In genomic region chr9:21183905-21184413, GRCm38 (mm10) we compare ENCODE assay signal across 8 mouse cellular contexts. TPM values are rescaled to one million over a fixed set of nuclear protein-coding genes. Genes with fewer than 3 reads are reported as not detected.
DNase-seq lines count a peak whose midpoint lies in the region; ATAC-seq and TF ChIP-seq lines count a peak whose summit lies in the region.

No protein-coding gene starts in this region.

- peak overlapping the region; percentile 63 for H3K4me2 ChIP-seq in lung, embryonic 14.5 days

- H3K27ac ChIP-seq in embryonic facial prominence, embryonic 10.5 days (replicated peaks): peak overlapping the region; percentile 4; the same call in 1 of the 2 replicates
- H3K27ac ChIP-seq in lung, embryonic 14.5 days (ENCODE audit: low read depth): no peak overlapping the region

- peak overlapping the region; percentile 39 for H3K9ac ChIP-seq in lung, embryonic 14.5 days

- DNase-seq in cerebellum, postnatal 25 days: peak; percentile 43 to 51
- no peak for DNase-seq in cerebellum, adult 9-10 months
- DNase-seq in embryonic facial prominence, embryonic 10.5 days (ENCODE audit: low spot score): peak; percentile 37
- peak; percentile 70 to 72 for DNase-seq in heart, adult 9 months (ENCODE audit: low spot score in 2 of 2)
- peak; percentile 71 for DNase-seq in kidney, adult 18-20 months
- DNase-seq in lung, embryonic 14.5 days: peak; percentile 47
- DNase-seq in right cerebral cortex, postnatal 25 days: no peak

- peaks cover 49% of the 10 kb centered on the region for H3K27me3 ChIP-seq in embryonic facial prominence, embryonic 10.5 days (replicated peaks; ENCODE audit: low read depth, poor library complexity, severe bottlenecking)
- peaks cover 3% of the 10 kb centered on the region; the same call in 1 of the 2 replicates for H3K27me3 ChIP-seq in lung, embryonic 14.5 days (ENCODE audit: insufficient read depth, low read length)

- WGBS in embryonic facial prominence, embryonic 10.5 days: 6% methylated on average over 34 of the region's 34 CpGs
- 8% methylated on average over 34 of the region's 34 CpGs for WGBS in lung, embryonic 14.5 days

- TF ChIP-seq CTCF in lung, embryonic 14.5 days (IDR thresholded peaks at IDR 0.05; ENCODE audit: low read depth): no peak

- peak; percentile 50; the same call in 1 of the 2 replicates for ATAC-seq in lung, embryonic 14.5 days (ENCODE audit: insufficient read depth)
- peak; percentile 66 for ATAC-seq in neutrophil, adult 5-6 weeks (ENCODE audit: extremely low read depth, insufficient number of reproducible peaks, low FRiP score, poor library complexity, severe bottlenecking)

- no peaks in the 10 kb centered on the region for H3K9me3 ChIP-seq in embryonic facial prominence, embryonic 10.5 days
- H3K9me3 ChIP-seq in lung, embryonic 14.5 days (ENCODE audit: low read depth, low read length): no peaks in the 10 kb centered on the region

- H3K4me1 ChIP-seq in embryonic facial prominence, embryonic 10.5 days: peaks cover 38% of the 10 kb centered on the region
- H3K4me1 ChIP-seq in lung, embryonic 14.5 days (ENCODE audit: insufficient read depth): no peaks in the 10 kb centered on the region

- H3K4me3 ChIP-seq in embryonic facial prominence, embryonic 10.5 days: peak overlapping the region; percentile 45
- H3K4me3 ChIP-seq in lung, embryonic 14.5 days (ENCODE audit: low read depth, low read length): peak overlapping the region; percentile 34

- no peaks in the 10 kb centered on the region for H3K36me3 ChIP-seq in embryonic facial prominence, embryonic 10.5 days (replicated peaks)
- no peaks in the 10 kb centered on the region for H3K36me3 ChIP-seq in lung, embryonic 14.5 days (ENCODE audit: insufficient read depth)

RNA-seq across cellular contexts. Expression of gene Pde4a, which starts 18.4 kb away (rescaled TPM):
- 4.9 and 5.3 TPM in 2 replicates for polyA plus RNA-seq in embryonic facial prominence, embryonic 10.5 days (2016; fragmentation: Nextera tagmentation; extraction: Ambion mirVana)
- polyA plus RNA-seq in lung, embryonic 14.5 days (2014; fragmentation: Nextera tagmentation; extraction: Ambion mirVana): 8.4 and 9.4 TPM in 2 replicates
- total RNA-seq in neutrophil, adult 5-6 weeks (2017): 1.5 and 2.6 TPM in 2 replicates

RNA-seq across cellular contexts. Expression of gene Cdc37, which starts 34.2 kb away (rescaled TPM):
- polyA plus RNA-seq in embryonic facial prominence, embryonic 10.5 days (2016; fragmentation: Nextera tagmentation; extraction: Ambion mirVana): 418 and 430 TPM in 2 replicates
- polyA plus RNA-seq in lung, embryonic 14.5 days (2014; fragmentation: Nextera tagmentation; extraction: Ambion mirVana): 352 and 353 TPM in 2 replicates
- total RNA-seq in neutrophil, adult 5-6 weeks (2017): 117 and 133 TPM in 2 replicates

RNA-seq across cellular contexts. Expression of gene Tyk2, which starts 52.9 kb away (rescaled TPM):
- polyA plus RNA-seq in embryonic facial prominence, embryonic 10.5 days (2016; fragmentation: Nextera tagmentation; extraction: Ambion mirVana): 14.8 and 16.1 TPM in 2 replicates
- polyA plus RNA-seq in lung, embryonic 14.5 days (2014; fragmentation: Nextera tagmentation; extraction: Ambion mirVana): 9.5 and 12.5 TPM in 2 replicates
- total RNA-seq in neutrophil, adult 5-6 weeks (2017): 30.4 and 32.4 TPM in 2 replicates

RNA-seq across cellular contexts. Expression of gene Keap1, which starts 55.2 kb away (rescaled TPM):
- polyA plus RNA-seq in embryonic facial prominence, embryonic 10.5 days (2016; fragmentation: Nextera tagmentation; extraction: Ambion mirVana): 47.8 and 49.6 TPM in 2 replicates
- 42.8 and 44.6 TPM in 2 replicates for polyA plus RNA-seq in lung, embryonic 14.5 days (2014; fragmentation: Nextera tagmentation; extraction: Ambion mirVana)
- total RNA-seq in neutrophil, adult 5-6 weeks (2017): 25.0 and 29.5 TPM in 2 replicates

Comparison
In these comparisons a context has a peak if more than half of its experiments do, and no peak if none do; other contexts are left out.
1. DNase-seq: peak in cerebellum, postnatal 25 days (2 of 2), embryonic facial prominence, embryonic 10.5 days (single experiment), heart, adult 9 months (2 of 2), kidney, adult 18-20 months (single experiment) and lung, embryonic 14.5 days (single experiment); none in cerebellum, adult 9-10 months (single experiment) and right cerebral cortex, postnatal 25 days (single experiment).